Mouse (Mus musculus): ENCODE results near the gene Cd81.

- TF ChIP-seq CTCF (IDR thresholded peaks at IDR 0.05; ENCODE audit: borderline replicate concordance, insufficient read depth, low read length) (peak; percentile 60), POLR2A (IDR thresholded peaks at IDR 0.05; ENCODE audit: low read depth, low read length) (no peak)
These were observed 42.3 kb downstream of the Cd81 start, which contains the start of gene Trpm5 for GRCm38 (mm10) chr7:143094592-143095553.

Data from embryonic fibroblast, embryonic 13.5 days (primary cell).